Mouse (Mus musculus): ENCODE measurements around the gene Prkch. TPM values are rescaled to one million over a fixed set of nuclear protein-coding genes. Genes with fewer than 3 reads are reported as not detected.

Gene Prkch
- total RNA-seq, 2 experiments from 2014 or later = 16.1 to 18.8 TPM

- no peak for DNase-seq (ENCODE audit: low spot score)
- intact Hi-C loops (cut with DNase I) = loop anchor here (5.0 kb wide), 1 partner anchor 185 kb away; no protein-coding TSS in a partner anchor
Measured at GRCm38 (mm10) chr12:73727046-73727445, 142.4 kb downstream of the Prkch start.

GRCm38 (mm10) chr12:73730603-73731002 is 146.0 kb downstream of the Prkch start:
- DNase-seq (ENCODE audit: low spot score) = no peak
- intact Hi-C loops (cut with DNase I) = no loop called here

DNA sequence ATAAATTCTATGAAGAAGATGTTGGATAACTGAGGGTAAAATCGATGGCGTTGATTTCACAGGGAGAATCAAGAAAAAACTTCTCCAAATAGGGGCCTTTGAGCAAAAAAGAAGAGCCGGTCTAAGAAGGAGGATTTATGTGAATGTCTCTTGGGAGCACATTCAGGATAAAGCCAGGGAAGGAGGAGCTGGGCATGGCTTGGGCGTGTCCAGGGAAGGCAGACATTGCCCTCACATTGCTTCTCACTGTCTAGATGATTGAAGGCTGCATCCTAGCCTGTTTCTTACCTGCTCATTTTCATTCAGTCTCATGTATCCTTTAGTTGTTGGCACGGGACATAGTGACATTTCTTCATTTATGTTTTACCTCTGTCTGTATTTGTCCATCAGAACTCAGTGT is 146.5 kb downstream of the Prkch start:
- DNase-seq (ENCODE audit: low spot score) = no peak
- intact Hi-C loops (cut with DNase I) = no loop called here

- DNase-seq (ENCODE audit: low spot score) = no peak
- intact Hi-C loops (cut with DNase I) = no loop called here
Measured at GRCm38 (mm10) chr12:73731848-73732540, 147.4 kb downstream of the Prkch start.

DNA sequence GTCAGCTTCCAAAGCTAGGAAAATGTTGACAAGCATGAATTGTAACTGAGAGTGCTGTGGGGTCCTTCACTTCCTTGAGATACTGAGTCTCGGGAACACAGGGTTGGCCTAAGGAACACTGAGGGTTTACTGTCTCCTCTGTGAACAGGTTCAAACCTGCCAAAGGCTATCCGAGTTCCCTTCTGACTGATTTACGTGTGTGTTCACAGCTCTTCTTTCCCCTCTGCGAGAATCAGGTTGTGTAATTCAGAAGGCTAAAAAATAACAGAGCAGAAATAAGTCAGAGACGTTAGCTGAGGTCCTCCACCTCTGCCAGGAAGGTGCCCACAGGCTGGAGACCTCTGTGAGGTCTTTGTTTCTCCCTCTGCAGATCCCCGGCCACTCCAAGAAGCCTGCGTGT is 148.3 kb downstream of the Prkch start:
- intact Hi-C loops (cut with DNase I) = no loop called here
- no peak for DNase-seq (ENCODE audit: low spot score)

- DNase-seq (ENCODE audit: low spot score) = no peak
- intact Hi-C loops (cut with DNase I) = no loop called here
Measured at GRCm38 (mm10) chr12:73736931-73737330, 152.3 kb downstream of the Prkch start.

DNA sequence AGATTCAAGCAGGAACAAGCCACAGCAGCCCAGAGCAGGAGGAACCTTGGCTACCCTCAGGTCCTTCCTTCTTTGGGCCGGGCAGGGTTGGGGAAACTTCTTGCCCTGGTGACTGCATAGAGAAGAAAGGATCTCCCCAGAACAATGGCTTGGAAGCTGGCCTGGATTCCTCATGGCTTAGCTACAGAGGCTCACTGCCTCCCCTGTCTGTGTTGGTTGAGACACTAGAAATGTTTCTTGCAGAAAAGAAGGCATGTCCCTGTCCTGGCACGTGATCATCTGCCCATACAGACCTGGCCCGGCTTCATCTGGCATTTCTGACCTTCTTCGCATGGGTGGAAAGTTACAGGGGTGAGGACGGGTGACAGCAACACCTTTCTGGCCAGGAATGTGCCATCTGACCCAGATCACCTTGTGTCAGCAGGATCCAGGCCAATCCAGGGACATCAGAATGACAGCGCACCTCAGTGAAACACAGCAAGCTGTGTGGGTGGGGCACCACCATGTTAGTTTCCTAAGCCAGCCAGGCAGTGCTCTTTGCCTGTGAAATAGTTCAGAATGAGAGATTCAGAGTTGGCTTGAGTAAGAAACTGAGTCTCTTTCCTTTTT is 155.1 kb downstream of the Prkch start:
- DNase-seq (ENCODE audit: low spot score) = no peak
- intact Hi-C loops (cut with DNase I) = no loop called here

- no peak for DNase-seq (ENCODE audit: low spot score)
Measured at GRCm38 (mm10) chr12:73742577-73742976, 158.0 kb downstream of the Prkch start.

GRCm38 (mm10) chr12:73743087-73743486 is 158.5 kb downstream of the Prkch start:
- intact Hi-C loops (cut with DNase I) = no loop called here
- DNase-seq (ENCODE audit: low spot score) = no peak

More at GRCm38 (mm10) chr12:73742577-73742976, 158.0 kb downstream of the Prkch start:
- intact Hi-C loops (cut with DNase I) = no loop called here

- intact Hi-C loops (cut with DNase I) = no loop called here
- DNase-seq (ENCODE audit: low spot score) = no peak
Measured at GRCm38 (mm10) chr12:73746072-73746471, 161.5 kb downstream of the Prkch start.

DNA sequence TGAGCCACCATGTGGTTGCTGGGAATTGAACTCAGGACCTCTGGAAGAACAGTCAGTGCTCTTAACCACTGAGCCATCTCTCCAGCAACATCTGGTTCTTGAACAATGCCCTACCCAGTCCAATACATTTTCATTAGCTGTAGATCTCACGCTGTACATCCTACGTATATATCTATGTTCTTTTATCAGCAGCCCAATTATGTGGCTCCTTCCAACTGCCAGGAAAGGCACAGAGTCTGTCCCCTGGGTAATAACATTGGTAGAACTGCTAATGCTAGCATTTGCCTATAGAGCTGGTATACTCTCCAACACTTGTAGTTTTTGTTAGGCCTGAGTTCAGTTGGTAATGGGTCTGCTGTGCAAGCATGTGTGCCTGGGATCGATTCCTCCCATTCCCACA is 163.8 kb downstream of the Prkch start:
- no peak for DNase-seq (ENCODE audit: low spot score)
- intact Hi-C loops (cut with DNase I) = no loop called here

- DNase-seq (ENCODE audit: low spot score) = no peak
- intact Hi-C loops (cut with DNase I) = no loop called here
Measured at GRCm38 (mm10) chr12:73754476-73755150, 170.0 kb downstream of the Prkch start.

- intact Hi-C loops (cut with DNase I) = no loop called here
- no peak for DNase-seq (ENCODE audit: low spot score)
Measured at GRCm38 (mm10) chr12:73755646-73756045, 171.1 kb downstream of the Prkch start.

DNA sequence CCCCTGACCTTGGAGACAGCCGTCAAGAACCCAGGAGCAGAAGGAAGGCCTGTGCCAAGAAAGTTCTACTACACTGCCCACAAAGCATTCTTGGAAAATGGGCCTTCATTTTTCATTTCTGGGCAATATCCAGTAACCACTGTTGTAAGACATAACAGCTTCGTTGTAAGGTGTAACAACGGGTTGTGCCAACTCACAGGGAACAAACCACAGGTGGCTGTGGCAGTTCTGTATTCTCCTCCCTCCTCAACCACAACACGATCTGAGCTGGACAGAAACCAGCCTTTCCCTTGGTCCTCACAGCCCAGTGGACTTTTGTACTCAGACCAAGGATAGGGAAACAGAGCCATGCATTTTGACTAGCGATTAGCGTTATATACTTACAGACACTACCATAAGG is 171.9 kb downstream of the Prkch start:
- intact Hi-C loops (cut with DNase I) = no loop called here
- DNase-seq (ENCODE audit: low spot score) = no peak

- intact Hi-C loops (cut with DNase I) = no loop called here
- no peak for DNase-seq (ENCODE audit: low spot score)
Measured at GRCm38 (mm10) chr12:73762001-73762400, 177.4 kb downstream of the Prkch start.

- intact Hi-C loops (cut with DNase I) = no loop called here
- no peak for DNase-seq (ENCODE audit: low spot score)
Measured at GRCm38 (mm10) chr12:73762762-73763161, 178.2 kb downstream of the Prkch start.

DNA sequence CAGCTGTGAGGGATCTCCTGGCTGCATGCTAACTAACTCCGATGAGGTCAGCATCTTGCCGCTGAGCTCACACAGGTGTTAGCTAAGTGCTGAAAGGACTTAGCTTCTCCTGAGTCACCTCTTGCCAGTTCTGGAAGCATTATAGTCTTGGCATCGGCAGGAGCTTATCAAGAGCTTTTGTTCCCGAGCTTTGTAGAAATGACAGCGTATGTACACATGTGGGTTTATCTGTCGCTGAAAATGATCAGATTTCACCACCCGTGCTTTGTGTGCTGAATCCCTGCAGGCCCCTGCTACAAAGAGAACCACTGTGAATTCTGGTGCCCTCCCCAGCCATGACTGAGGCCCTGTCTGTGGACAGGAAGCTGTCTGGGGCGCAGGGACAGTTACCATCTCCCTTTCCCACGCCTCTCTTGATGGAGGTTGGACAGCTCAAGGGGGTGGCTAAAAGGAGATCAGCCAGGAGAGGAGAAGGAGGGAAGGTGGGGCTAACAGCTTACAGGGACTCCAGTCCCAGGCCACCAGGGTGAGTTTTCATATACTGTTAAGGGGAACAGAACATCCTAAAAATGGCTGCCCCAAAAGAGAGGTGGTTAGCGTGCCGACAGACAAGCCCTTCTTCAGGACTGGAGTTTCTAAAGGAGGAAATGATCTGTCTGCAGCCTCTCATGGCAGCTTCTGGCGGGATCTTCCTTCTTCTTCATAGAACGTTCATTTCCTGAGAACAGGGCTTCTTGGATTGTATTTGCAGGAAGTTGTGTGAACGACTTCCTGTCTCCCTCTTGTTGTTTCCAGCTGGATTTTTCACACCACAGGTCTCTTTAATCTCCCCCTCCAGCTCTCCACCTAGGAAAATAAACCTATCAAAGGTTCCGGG is 180.3 kb downstream of the Prkch start:
- DNase-seq (ENCODE audit: low spot score) = no peak
- intact Hi-C loops (cut with DNase I) = no loop called here

DNA sequence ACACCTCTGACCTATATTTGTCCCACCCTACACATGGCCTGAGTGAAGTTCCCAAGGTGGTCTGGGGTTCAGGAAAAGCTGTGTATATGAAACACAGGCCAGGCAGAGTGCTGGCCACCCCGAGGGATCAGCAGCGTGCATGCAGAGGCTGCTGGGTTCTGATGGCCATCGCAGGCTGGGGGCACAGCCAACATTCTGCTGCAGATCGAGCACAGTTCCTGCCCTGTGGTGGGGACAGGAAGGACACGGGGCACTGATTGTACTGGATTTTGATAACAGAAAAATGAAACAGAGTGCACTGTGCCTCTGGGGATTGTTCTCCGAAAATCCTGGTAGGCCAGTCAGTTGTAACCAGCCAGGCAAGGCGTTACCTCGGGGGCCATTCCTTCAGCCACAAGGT is 181.6 kb downstream of the Prkch start:
- DNase-seq (ENCODE audit: low spot score) = no peak
- intact Hi-C loops (cut with DNase I) = no loop called here

DNA sequence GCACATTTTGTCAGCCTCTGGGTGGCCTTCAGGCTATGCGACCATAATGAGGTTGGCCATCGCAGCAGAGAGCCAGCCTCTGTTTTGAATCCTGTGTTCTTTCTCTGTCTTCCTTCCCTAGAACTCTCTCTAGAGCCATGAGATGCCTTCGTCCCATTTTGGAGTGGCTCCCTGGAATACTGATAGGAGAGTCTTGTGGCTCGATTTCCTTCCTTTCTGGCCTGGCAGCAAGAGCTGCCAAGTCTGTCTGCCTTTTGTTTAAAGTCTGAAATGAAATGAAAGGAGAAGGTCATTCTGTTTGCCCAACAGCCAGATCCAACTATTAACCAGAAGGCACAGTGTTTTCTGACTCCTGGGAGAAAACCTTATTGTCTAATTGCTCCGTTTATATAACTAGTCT is 184.2 kb downstream of the Prkch start:
- DNase-seq (ENCODE audit: low spot score) = no peak
- intact Hi-C loops (cut with DNase I) = no loop called here

GRCm38 (mm10) chr12:73769536-73769935 is 184.9 kb downstream of the Prkch start:
- DNase-seq (ENCODE audit: low spot score) = no peak

More at GRCm38 (mm10) chr12:73769536-73769935, 184.9 kb downstream of the Prkch start:
- intact Hi-C loops (cut with DNase I) = no loop called here
